Mouse (Mus musculus): ENCODE measurements around the gene Gm20605. TPM values are rescaled to one million over a fixed set of nuclear protein-coding genes. Genes with fewer than 3 reads are reported as not detected.

Gm20605 gene
- polyA plus RNA-seq, 1 experiment from 2014 or later: 11.7 TPM

DNA sequence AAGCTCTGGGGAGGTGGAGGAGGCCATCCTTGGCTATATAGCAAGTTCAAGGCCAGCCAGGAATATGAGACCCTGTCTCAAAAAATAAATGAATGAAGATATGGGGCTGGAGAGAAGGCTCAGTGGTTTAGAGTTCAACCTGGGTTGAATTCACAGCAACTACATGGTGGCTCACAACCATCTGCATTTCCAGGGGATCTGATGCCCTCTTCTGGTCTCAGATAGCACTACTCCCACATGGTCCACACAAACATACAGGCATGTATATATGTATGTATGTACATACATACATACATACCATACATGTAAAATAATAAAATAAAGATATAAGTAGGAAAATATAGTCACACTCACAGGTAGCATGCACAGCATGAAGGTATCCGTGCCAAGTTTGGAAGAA lies 41.3 kb downstream of the Gm20605 start:
- H3K27me3 ChIP-seq (ENCODE audit: poor library complexity, severe bottlenecking): no peaks in the 10 kb centered on the region
- DNase-seq (ENCODE audit: extremely low spot score, low spot score): no peak
- no peak overlapping the region for H3K4me3 ChIP-seq
- WGBS: 93% methylated on average over 1 of the region's 1 CpGs
- peaks cover 12% of the 10 kb centered on the region for H3K4me1 ChIP-seq
- no peak overlapping the region for H3K27ac ChIP-seq
- H3K9me3 ChIP-seq: 0 out of 2 replicates have a peak, but pooled peaks cover 3% of the 10 kb centered on the region
- H3K36me3 ChIP-seq (replicated peaks): peaks cover 51% of the 10 kb centered on the region

DNA sequence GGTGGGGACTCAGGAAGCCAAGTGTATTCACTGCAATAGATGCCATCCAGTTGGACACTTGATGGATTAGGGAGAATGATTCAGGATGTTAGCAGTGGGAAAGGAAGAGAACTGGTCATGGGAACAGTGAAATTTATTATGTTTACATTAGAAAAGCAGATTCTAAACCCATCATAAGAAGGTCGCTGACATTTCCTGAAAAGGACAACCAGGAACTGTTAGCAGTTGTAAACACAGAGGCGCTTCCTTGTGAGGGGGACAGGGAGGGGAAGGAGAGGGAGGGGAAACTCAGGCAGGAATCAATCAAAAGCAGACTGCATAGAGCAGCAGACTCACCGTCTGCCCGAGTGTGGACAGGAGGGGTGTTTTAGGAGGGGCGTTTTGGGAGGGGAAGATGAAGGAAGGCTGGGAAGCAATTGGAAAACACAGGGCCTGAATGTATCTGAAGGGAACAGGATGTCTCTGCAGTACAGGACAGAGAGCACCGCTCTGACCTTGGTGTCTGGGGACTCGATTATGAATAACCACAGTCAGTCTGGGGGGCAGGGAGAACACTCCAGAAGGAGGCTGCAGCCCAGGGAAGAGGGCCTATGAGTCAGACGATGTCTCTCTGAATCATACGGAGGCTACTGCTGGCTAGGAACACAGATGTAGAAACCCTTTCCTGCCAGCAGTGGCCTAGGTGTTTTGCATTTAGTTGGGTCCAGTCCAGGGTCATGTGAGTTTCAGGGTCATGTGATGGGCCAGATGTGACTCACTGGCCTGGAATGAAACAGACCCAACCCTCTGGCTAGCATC lies 42.7 kb downstream of the Gm20605 start:
- Histone ChIP-seq H3K27ac (peak overlapping the region; percentile 26), H3K4me1 (peaks cover 12% of the 10 kb centered on the region), H3K9me3 (0 out of 2 replicates have a peak, but pooled peaks cover 3% of the 10 kb centered on the region), H3K36me3 (replicated peaks) (peaks cover 46% of the 10 kb centered on the region), H3K4me3 (no peak overlapping the region), H3K27me3 (ENCODE audit: poor library complexity, severe bottlenecking) (no peaks in the 10 kb centered on the region)
- DNase-seq (ENCODE audit: extremely low spot score, low spot score): no peak
- WGBS: 61% methylated on average over 9 of the region's 9 CpGs

DNA sequence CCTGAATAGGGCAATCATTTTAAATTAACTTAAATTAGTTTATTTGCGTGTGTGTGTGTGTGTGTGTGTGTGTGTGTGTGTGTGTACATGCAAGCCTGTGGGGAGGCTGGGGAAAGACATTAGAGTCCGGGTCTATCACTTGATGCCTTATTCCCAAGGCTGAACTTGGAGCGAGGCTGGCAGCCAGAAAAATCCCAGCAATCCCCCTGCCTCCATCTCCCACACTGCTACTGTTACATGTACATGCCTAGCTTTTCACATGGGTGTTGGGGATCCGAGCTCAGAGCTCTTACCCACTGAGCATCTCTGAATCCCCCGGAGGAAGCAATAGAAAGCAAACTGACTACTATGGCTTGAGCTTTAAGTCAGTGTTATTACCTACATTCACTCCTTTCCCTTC lies 43.4 kb downstream of the Gm20605 start:
- H3K4me1 ChIP-seq: peaks cover 12% of the 10 kb centered on the region
- 0 out of 2 replicates have a peak, but pooled peaks cover 3% of the 10 kb centered on the region for H3K9me3 ChIP-seq
- peaks cover 46% of the 10 kb centered on the region for H3K36me3 ChIP-seq (replicated peaks)
- no peak for DNase-seq (ENCODE audit: extremely low spot score, low spot score)
- whole genome bisulfite sequencing: 83% methylated on average over 5 of the region's 5 CpGs
- H3K4me3 ChIP-seq: no peak overlapping the region
- H3K27ac ChIP-seq: no peak overlapping the region
- no peaks in the 10 kb centered on the region for H3K27me3 ChIP-seq (ENCODE audit: poor library complexity, severe bottlenecking)

DNA sequence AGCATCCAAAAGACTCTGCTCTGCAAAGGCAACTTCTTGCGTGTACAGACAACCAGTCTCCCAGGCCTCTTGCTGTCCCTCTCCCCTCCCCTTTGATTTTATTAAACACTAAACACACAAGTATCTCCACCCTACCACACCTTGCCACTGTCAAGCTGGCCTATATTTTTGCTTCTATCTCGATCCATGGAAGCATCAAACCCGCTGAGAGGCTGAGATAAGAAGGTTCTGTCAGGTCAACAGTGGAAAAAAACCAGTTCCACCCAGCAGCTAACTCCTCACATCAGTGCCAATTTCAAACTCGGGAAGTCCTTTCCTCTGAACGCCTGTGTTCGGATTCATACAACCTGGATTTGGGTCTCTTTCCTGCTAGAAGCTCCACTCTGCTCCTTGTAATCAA lies 44.0 kb downstream of the Gm20605 start:
- Histone ChIP-seq H3K4me1 (peaks cover 12% of the 10 kb centered on the region), H3K4me3 (no peak overlapping the region), H3K27me3 (ENCODE audit: poor library complexity, severe bottlenecking) (no peaks in the 10 kb centered on the region), H3K36me3 (replicated peaks) (peaks cover 46% of the 10 kb centered on the region), H3K9me3 (no peaks in the 10 kb centered on the region), H3K27ac (no peak overlapping the region)
- no peak for DNase-seq (ENCODE audit: extremely low spot score, low spot score)
- 92% methylated on average over 6 of the region's 6 CpGs for whole genome bisulfite sequencing

DNA sequence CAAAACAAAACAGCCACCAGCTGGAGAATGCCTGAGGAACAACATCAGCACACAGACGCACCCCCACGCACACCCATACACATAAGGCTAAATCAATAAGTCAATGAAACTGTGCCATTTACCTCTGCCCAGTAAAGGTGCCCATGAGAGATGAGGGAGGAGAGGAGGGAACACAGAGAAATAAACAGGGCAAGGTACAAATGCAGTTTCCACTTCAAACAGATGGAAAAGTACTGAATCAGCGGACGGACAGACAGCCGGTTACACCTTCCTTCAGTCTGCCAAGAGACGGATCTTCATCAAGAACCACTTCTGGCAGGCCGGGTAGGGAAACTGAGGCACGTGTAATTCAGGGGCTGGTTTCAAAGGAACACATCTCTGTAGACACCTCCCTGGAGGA lies 45.8 kb downstream of the Gm20605 start:
- Histone ChIP-seq H3K4me3 (no peak overlapping the region), H3K9me3 (no peaks in the 10 kb centered on the region), H3K27ac (no peak overlapping the region), H3K27me3 (ENCODE audit: poor library complexity, severe bottlenecking) (no peaks in the 10 kb centered on the region), H3K4me1 (peaks cover 12% of the 10 kb centered on the region), H3K36me3 (replicated peaks) (peaks cover 56% of the 10 kb centered on the region)
- WGBS: 94% methylated on average over 8 of the region's 8 CpGs
- DNase-seq (ENCODE audit: extremely low spot score, low spot score): no peak

DNA sequence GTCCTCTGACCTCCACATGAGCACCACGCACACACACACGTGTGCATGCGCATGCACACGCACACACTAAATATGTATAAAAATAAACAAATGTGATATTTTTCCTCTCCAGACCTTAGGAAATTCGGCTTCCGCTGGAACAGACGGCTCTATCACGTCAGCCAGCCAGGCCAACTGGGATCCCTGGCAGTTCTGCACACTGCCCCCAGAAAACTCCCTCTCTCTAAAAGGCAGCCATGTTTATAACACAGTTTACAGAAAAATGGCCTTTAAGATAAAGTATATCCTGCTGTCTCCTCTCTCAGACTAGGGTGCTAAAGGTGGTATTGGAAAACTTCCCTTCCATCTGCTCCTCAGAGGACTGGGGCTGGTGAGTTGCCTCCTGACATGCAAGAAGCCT lies 48.9 kb downstream of the Gm20605 start:
- H3K9me3 ChIP-seq: no peaks in the 10 kb centered on the region
- H3K27me3 ChIP-seq (ENCODE audit: poor library complexity, severe bottlenecking): no peaks in the 10 kb centered on the region
- H3K4me3 ChIP-seq: no peak overlapping the region
- H3K27ac ChIP-seq: no peak overlapping the region
- WGBS: 95% methylated on average over 8 of the region's 8 CpGs
- peaks cover 73% of the 10 kb centered on the region for H3K36me3 ChIP-seq (replicated peaks)
- DNase-seq (ENCODE audit: extremely low spot score, low spot score): no peak
- H3K4me1 ChIP-seq: peaks cover 11% of the 10 kb centered on the region

DNA sequence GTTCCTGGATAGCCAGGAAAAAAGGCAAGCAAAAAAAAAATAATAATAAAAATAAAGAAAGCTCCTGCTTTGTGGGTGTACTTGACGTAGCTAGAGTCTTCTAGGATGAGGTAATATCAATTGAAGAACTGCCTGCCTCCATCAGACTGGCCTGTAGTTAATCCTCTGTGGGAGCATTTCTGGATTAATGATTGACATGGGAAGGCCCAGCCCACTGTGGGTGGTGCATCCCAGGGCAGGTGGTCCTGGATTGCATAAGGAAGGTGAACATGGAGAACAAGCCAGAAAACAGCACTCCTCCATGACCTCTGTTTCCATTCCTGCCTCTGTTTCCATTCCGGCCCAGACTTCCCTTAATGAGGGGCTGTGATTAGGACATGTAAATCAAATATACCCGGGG lies 49.8 kb downstream of the Gm20605 start:
- no peak overlapping the region for H3K27ac ChIP-seq
- 91% methylated on average over 3 of the region's 3 CpGs for WGBS
- H3K4me3 ChIP-seq: no peak overlapping the region
- no peaks in the 10 kb centered on the region for H3K9me3 ChIP-seq
- peaks cover 19% of the 10 kb centered on the region for H3K4me1 ChIP-seq
- H3K27me3 ChIP-seq (ENCODE audit: poor library complexity, severe bottlenecking): no peaks in the 10 kb centered on the region
- DNase-seq (ENCODE audit: extremely low spot score, low spot score): no peak
- peaks cover 73% of the 10 kb centered on the region for H3K36me3 ChIP-seq (replicated peaks)

DNA sequence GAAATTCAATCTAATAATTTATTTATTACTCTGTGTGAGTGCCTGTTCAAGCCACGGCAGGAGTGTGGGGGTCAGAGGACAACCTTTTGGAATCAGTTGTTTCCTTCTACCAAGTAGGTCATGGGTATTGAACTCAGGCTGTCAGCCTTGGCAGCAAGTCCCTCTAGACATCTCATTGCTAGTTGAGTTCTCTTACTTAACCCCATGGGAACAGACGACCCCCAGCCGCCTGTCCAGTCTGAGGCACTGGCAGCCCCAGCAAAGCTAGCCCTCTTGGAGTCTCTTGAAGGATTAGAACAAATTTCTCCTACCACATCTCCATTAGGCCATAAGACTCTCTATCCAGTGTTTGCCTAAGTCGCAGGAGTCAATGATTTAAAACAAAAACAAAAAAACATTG lies 50.8 kb downstream of the Gm20605 start:
- Histone ChIP-seq H3K4me3 (no peak overlapping the region), H3K27me3 (ENCODE audit: poor library complexity, severe bottlenecking) (no peaks in the 10 kb centered on the region), H3K27ac (no peak overlapping the region), H3K36me3 (replicated peaks) (peaks cover 69% of the 10 kb centered on the region), H3K9me3 (no peaks in the 10 kb centered on the region), H3K4me1 (peaks cover 28% of the 10 kb centered on the region)
- 95% methylated on average over 4 of the region's 4 CpGs for WGBS
- no peak for DNase-seq (ENCODE audit: extremely low spot score, low spot score)

DNA sequence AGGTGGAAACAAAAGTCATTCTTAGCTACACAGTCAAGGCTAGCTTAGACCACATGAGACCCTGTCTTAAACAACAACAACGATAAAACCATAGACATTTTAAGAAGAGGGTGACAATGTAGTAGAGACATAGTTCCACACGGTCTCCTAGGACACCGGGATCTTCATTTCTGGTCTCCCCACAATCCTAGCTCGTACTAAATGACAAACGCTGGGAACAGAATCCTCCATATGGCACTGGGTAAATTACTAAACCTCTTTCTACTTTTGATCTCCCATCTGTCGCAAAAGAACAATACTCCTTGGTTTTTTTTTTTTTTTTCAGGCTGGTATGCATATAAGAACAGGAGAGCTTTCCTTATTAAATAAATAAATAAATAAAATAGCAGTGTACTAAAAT lies 53.6 kb downstream of the Gm20605 start:
- Histone ChIP-seq H3K27ac (no peak overlapping the region), H3K36me3 (replicated peaks) (peaks cover 46% of the 10 kb centered on the region), H3K9me3 (no peaks in the 10 kb centered on the region), H3K4me1 (peaks cover 34% of the 10 kb centered on the region), H3K27me3 (ENCODE audit: poor library complexity, severe bottlenecking) (peaks cover 15% of the 10 kb centered on the region), H3K4me3 (peak overlapping the region; percentile 82; the same call in 1 of the 2 replicates)
- WGBS: 96% methylated on average over 6 of the region's 6 CpGs
- DNase-seq (ENCODE audit: extremely low spot score, low spot score): no peak

DNA sequence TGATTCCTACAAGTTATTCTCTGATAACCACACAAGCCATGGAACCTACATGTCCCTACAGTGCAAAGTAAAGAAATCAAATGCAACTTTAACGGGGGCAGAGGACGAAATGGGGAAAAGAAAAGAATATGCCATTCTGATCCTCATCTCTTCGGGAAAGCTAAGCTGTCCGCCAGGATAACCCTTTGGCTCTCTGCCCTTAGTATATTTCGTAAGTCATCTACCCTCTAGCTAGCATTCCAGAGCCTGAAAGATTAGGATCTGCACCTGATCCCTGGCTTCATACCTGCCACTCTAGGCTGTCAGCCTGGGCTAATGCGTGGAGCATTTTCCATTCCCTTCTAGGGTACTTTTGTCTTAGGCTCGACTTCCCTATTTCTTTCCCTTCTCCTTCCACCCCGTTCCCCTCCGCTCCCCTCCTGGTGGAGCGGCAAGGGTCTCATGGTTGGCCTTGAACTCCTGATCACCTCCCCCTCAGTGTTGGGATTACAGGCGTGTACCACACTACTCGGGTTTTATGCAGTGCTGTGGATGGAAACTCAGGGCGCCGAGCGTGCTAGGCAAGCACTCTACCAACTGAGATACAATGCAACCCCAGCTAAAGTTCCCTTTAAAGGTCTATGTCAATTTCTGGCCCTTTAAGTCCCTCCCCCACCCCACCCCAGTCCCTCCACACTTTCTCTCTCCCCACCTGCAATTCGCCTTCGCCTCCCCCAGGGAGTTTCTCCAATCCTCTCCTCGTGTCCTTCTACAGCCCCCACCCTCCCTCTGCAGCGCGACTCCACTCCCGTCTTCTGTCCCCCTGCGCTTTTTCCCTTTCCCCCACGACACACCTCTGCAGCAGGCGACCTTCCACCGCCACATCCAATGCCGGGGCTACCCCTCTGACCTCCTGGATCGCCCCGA lies 54.7 kb downstream of the Gm20605 start:
- DNase-seq (ENCODE audit: extremely low spot score, low spot score): no peak
- Histone ChIP-seq H3K27me3 (ENCODE audit: poor library complexity, severe bottlenecking) (peaks cover 15% of the 10 kb centered on the region), H3K9me3 (no peaks in the 10 kb centered on the region), H3K4me3 (peak overlapping the region; percentile 82), H3K36me3 (replicated peaks) (peaks cover 35% of the 10 kb centered on the region), H3K27ac (peak overlapping the region; percentile 91), H3K4me1 (peaks cover 34% of the 10 kb centered on the region)
- WGBS: 19% methylated on average over 28 of the region's 28 CpGs

DNA sequence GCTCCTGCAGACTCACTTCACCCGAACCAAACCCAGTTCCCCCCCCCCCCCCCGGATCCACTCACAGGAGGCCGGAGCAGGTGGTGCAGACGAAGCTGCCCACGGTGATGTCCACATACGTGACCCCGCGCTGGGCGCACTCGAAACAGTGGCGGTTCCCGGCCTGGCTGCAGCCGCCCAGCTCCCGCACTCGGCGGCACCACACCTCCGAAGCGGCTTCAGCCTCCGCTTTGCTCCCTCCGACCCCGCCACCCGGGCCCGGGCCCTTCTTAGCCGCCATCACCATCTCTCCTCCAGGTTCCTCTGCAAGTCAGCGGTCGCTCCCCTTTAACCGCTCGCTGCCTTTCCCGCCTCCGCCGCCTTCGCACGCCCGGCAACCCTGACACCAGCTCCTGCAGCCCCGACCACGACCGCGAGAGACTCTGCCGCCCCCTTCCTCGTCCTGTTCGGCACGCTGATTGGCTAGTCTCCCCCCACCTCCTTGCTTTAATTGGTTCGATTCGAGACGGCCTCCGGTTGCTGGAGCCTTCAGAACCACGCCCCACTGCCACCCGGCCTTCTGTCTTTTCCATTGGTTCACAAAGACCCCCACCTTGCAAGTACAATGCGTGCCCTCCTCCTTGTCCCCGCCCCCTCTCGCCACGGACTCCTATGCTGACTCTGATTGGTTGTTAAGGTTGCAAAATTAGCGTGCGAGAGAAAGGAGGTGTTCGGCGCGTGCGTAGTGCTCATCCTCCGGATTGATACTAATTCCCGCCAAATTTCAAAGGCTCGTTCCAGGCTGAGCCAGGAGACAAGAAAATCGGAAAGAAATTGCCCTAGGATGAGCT lies 55.5 kb downstream of the Gm20605 start, which contains the start of gene Agfg2:
TSS of gene Agfg2 (minus strand) at position 433 of the 830 bp plus-strand sequence.
- H3K27me3 ChIP-seq (ENCODE audit: poor library complexity, severe bottlenecking): peaks cover 15% of the 10 kb centered on the region

DNA sequence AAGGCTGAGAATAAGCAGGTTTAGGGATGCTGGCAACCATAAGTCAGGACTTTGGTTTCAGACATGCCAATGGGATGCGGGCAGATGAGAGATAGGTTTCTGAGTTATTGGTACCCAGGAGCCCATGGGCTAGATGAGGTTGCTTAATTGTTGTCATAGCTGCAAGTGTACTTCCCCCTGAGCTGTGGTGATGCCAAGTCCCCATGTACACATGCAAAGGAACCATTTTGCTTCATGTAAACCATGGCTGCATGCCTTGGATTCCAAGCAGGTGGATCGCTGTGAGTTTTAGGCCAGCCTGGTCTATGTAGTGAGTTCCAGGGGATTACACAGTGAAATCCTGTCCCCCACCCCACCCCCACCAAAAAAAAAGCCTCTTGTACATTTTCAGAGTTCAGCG lies 56.7 kb downstream of the Gm20605 start:
- peaks cover 15% of the 10 kb centered on the region for H3K27me3 ChIP-seq (ENCODE audit: poor library complexity, severe bottlenecking)
- H3K9me3 ChIP-seq: no peaks in the 10 kb centered on the region
- H3K27ac ChIP-seq: peak overlapping the region; percentile 75; the same call in 1 of the 2 replicates
- peaks cover 18% of the 10 kb centered on the region for H3K36me3 ChIP-seq (replicated peaks)
- 93% methylated on average over 3 of the region's 3 CpGs for WGBS
- H3K4me3 ChIP-seq: no peak overlapping the region
- H3K4me1 ChIP-seq: peaks cover 34% of the 10 kb centered on the region
- DNase-seq (ENCODE audit: extremely low spot score, low spot score): no peak

More for the DNA sequence above, 55.5 kb downstream of the Gm20605 start, which contains the start of gene Agfg2:
- DNase-seq (ENCODE audit: extremely low spot score, low spot score): peak; percentile 99
- under 1% methylated on average over 62 of the region's 62 CpGs for WGBS
- peak within 1 kb of the TSS; percentile 82 for H3K4me3 ChIP-seq
- H3K27ac ChIP-seq: peak within 1 kb of the TSS; percentile 91
- H3K9me3 ChIP-seq: no peaks in the 10 kb centered on the region
- peaks cover 34% of the 10 kb centered on the region for H3K4me1 ChIP-seq
- H3K36me3 ChIP-seq (replicated peaks): peaks cover 28% of the 10 kb centered on the region
